ENCODE assay signal across 11 mouse cellular contexts in genomic region chr12:109539046-109539445, GRCm38 (mm10).
A peak's percentile ranks its signal among the peaks of the same experiment; 100 is the strongest.
DNase-seq lines count a peak whose midpoint lies in the region; ATAC-seq lines count a peak whose summit lies in the region.
"Had no signal": no experiment of that assay in that cellular context is flagged by ENCODE, and none has a peak within 500 bp of the region (broad histone marks: within the 10 kb centered on the region; RNA-seq: fewer than 3 reads in every experiment).

No protein-coding gene starts in this region.

- no peak overlapping the region for H3K4me2 ChIP-seq in midbrain, embryonic 13.5 days (replicated peaks)
- H3K4me2 ChIP-seq in liver, embryonic 12.5 days, result no peak overlapping the region

- WGBS in midbrain, embryonic 13.5 days, result 78% methylated on average over 8 of the region's 8 CpGs
- 74% methylated on average over 8 of the region's 8 CpGs for WGBS in midbrain, embryonic 10.5 days
- 62% methylated on average over 8 of the region's 8 CpGs for WGBS in liver, embryonic 12.5 days (ENCODE audit: insufficient replicate concordance)

- no peak overlapping the region for H3K9ac ChIP-seq in midbrain, embryonic 13.5 days (replicated peaks)
- no peak overlapping the region for H3K9ac ChIP-seq in liver, embryonic 12.5 days

- peaks cover 38% of the 10 kb centered on the region for H3K9me3 ChIP-seq in midbrain, embryonic 13.5 days
- peaks cover 71% of the 10 kb centered on the region for H3K9me3 ChIP-seq in midbrain, embryonic 10.5 days (replicated peaks)
- H3K9me3 ChIP-seq in liver, embryonic 12.5 days (replicated peaks), result peaks cover 17% of the 10 kb centered on the region

- no peak overlapping the region for H3K27ac ChIP-seq in midbrain, embryonic 13.5 days
- no peak overlapping the region for H3K27ac ChIP-seq in midbrain, embryonic 10.5 days (replicated peaks)
- peak overlapping the region; percentile 25; the same call in 1 of the 2 replicates for H3K27ac ChIP-seq in liver, embryonic 12.5 days

- H3K36me3 ChIP-seq in midbrain, embryonic 13.5 days, result 0 out of 2 replicates have a peak, but pooled peaks cover 6% of the 10 kb centered on the region
- peaks cover 18% of the 10 kb centered on the region for H3K36me3 ChIP-seq in midbrain, embryonic 10.5 days
- peaks cover 6% of the 10 kb centered on the region; the same call in 1 of the 2 replicates for H3K36me3 ChIP-seq in liver, embryonic 12.5 days
- H3K36me3 ChIP-seq: G1E had no signal

- peak; percentile 28 for DNase-seq in cerebellum, adult 11-12 months
- no peak for DNase-seq in cerebellum, adult 8-10 months
- no peak for DNase-seq in midbrain, embryonic 10.5 days (ENCODE audit: low spot score)
- DNase-seq in B cell, adult 2 months, result no peak
- DNase-seq in urinary bladder, postnatal 25 days (ENCODE audit: low spot score), result no peak
- no peak for DNase-seq in adrenal gland, adult 8-10 months
- DNase-seq: layer of hippocampus, adult 9-11 months; lung, postnatal 36 days had no signal

- peak; percentile 37; the same call in 1 of the 2 replicates for ATAC-seq in midbrain, embryonic 13.5 days
- ATAC-seq in liver, embryonic 12.5 days, result peak; percentile 31; the same call in 1 of the 2 replicates

- no peak overlapping the region for H3K4me3 ChIP-seq in midbrain, embryonic 13.5 days (replicated peaks)
- H3K4me3 ChIP-seq in midbrain, embryonic 10.5 days, result no peak overlapping the region
- H3K4me3 ChIP-seq in liver, embryonic 12.5 days, result no peak overlapping the region

- no peaks in the 10 kb centered on the region; the same call in 1 of the 2 replicates for H3K4me1 ChIP-seq in midbrain, embryonic 13.5 days (replicated peaks)
- H3K4me1 ChIP-seq in midbrain, embryonic 10.5 days, result peaks cover 17% of the 10 kb centered on the region
- H3K4me1 ChIP-seq in liver, embryonic 12.5 days, result peaks cover 17% of the 10 kb centered on the region

- no peaks in the 10 kb centered on the region for H3K27me3 ChIP-seq in midbrain, embryonic 13.5 days
- H3K27me3 ChIP-seq in midbrain, embryonic 10.5 days (ENCODE audit: low read depth, poor library complexity, severe bottlenecking), result peaks cover 33% of the 10 kb centered on the region
- H3K27me3 ChIP-seq in liver, embryonic 12.5 days (replicated peaks), result peaks cover 32% of the 10 kb centered on the region
